Mouse (Mus musculus): ENCODE data around the gene Fyn. TPM values are rescaled to one million over a fixed set of nuclear protein-coding genes. Genes with fewer than 3 reads are reported as not detected.

Fyn gene
- total and polyA plus RNA-seq, 2 experiments from 2014 or later = 10.8 to 24.1 TPM

- no peak for TF ChIP-seq CTCF (IDR thresholded peaks at IDR 0.05; ENCODE audit: low read depth)
- TF ChIP-seq EP300 (IDR thresholded peaks at IDR 0.05; ENCODE audit: low read depth) = no peak
- Histone ChIP-seq H3K27me3 (ENCODE audit: control insufficient read depth, insufficient read depth, low read length) (no peaks in the 10 kb centered on the region), H3K9me3 (replicated peaks; ENCODE audit: control insufficient read depth, low read length) (no peaks in the 10 kb centered on the region), H3K9ac (replicated peaks; ENCODE audit: low read depth, low read length) (no peak overlapping the region), H3K36me3 (replicated peaks; ENCODE audit: control insufficient read depth, insufficient read depth, low read length) (no peaks in the 10 kb centered on the region), H3K4me1 (ENCODE audit: control insufficient read depth, insufficient read depth) (peaks cover 27% of the 10 kb centered on the region), H3K4me3 (ENCODE audit: low read depth, low read length) (no peak overlapping the region), H3K4me2 (ENCODE audit: low read depth, low read length) (no peak overlapping the region), H3K27ac (ENCODE audit: low read depth) (no peak overlapping the region)
- DNase-seq (ENCODE audit: low spot score) (no peak), ATAC-seq (ENCODE audit: insufficient read depth, low read depth) (no peak)
- WGBS = 84% methylated on average over 6 of the region's 6 CpGs
Measured at GRCm38 (mm10) chr10:39456776-39457175, 88.1 kb downstream of the Fyn start.

GRCm38 (mm10) chr10:39457281-39457680 is 88.6 kb downstream of the Fyn start:
- ATAC-seq (ENCODE audit: insufficient read depth, low read depth) = no peak
- Histone ChIP-seq H3K4me1 (ENCODE audit: control insufficient read depth, insufficient read depth) (peaks cover 27% of the 10 kb centered on the region), H3K27ac (ENCODE audit: low read depth) (no peak overlapping the region), H3K27me3 (ENCODE audit: control insufficient read depth, insufficient read depth, low read length) (no peaks in the 10 kb centered on the region), H3K9ac (replicated peaks; ENCODE audit: low read depth, low read length) (no peak overlapping the region), H3K9me3 (replicated peaks; ENCODE audit: control insufficient read depth, low read length) (no peaks in the 10 kb centered on the region), H3K36me3 (replicated peaks; ENCODE audit: control insufficient read depth, insufficient read depth, low read length) (no peaks in the 10 kb centered on the region), H3K4me2 (ENCODE audit: low read depth, low read length) (no peak overlapping the region), H3K4me3 (ENCODE audit: low read depth, low read length) (no peak overlapping the region)
- DNase-seq (ENCODE audit: low spot score) = no peak
- TF ChIP-seq CTCF (IDR thresholded peaks at IDR 0.05; ENCODE audit: low read depth) (no peak), EP300 (IDR thresholded peaks at IDR 0.05; ENCODE audit: low read depth) (no peak)
- 84% methylated on average over 11 of the region's 11 CpGs for WGBS

GRCm38 (mm10) chr10:39458766-39459699 is 90.4 kb downstream of the Fyn start:
- no peaks in the 10 kb centered on the region for H3K36me3 ChIP-seq (replicated peaks; ENCODE audit: control insufficient read depth, insufficient read depth, low read length)
- peaks cover 29% of the 10 kb centered on the region for H3K4me1 ChIP-seq (ENCODE audit: control insufficient read depth, insufficient read depth)
- no peak overlapping the region for H3K27ac ChIP-seq (ENCODE audit: low read depth)
- no peaks in the 10 kb centered on the region for H3K27me3 ChIP-seq (ENCODE audit: control insufficient read depth, insufficient read depth, low read length)
- no peak overlapping the region for H3K4me3 ChIP-seq (ENCODE audit: low read depth, low read length)
- 45% methylated on average over 13 of the region's 13 CpGs for WGBS
- no peak for TF ChIP-seq EP300 (IDR thresholded peaks at IDR 0.05; ENCODE audit: low read depth)
- TF ChIP-seq CTCF (IDR thresholded peaks at IDR 0.05; ENCODE audit: low read depth) = no peak
- peak; percentile 62 for DNase-seq (ENCODE audit: low spot score)
- peak; percentile 71; the same call in 1 of the 2 replicates for ATAC-seq (ENCODE audit: insufficient read depth, low read depth)
- H3K9ac ChIP-seq (replicated peaks; ENCODE audit: low read depth, low read length) = no peak overlapping the region
- no peak overlapping the region for H3K4me2 ChIP-seq (ENCODE audit: low read depth, low read length)
- no peaks in the 10 kb centered on the region for H3K9me3 ChIP-seq (replicated peaks; ENCODE audit: control insufficient read depth, low read length)

- Histone ChIP-seq H3K9ac (replicated peaks; ENCODE audit: low read depth, low read length) (no peak overlapping the region), H3K27ac (ENCODE audit: low read depth) (no peak overlapping the region), H3K27me3 (ENCODE audit: control insufficient read depth, insufficient read depth, low read length) (no peaks in the 10 kb centered on the region), H3K4me1 (ENCODE audit: control insufficient read depth, insufficient read depth) (peaks cover 29% of the 10 kb centered on the region), H3K9me3 (replicated peaks; ENCODE audit: control insufficient read depth, low read length) (no peaks in the 10 kb centered on the region), H3K4me2 (ENCODE audit: low read depth, low read length) (no peak overlapping the region), H3K36me3 (replicated peaks; ENCODE audit: control insufficient read depth, insufficient read depth, low read length) (no peaks in the 10 kb centered on the region), H3K4me3 (ENCODE audit: low read depth, low read length) (no peak overlapping the region)
- DNase-seq (ENCODE audit: low spot score) (no peak), ATAC-seq (ENCODE audit: insufficient read depth, low read depth) (no peak)
- 67% methylated on average over 2 of the region's 2 CpGs for WGBS
- no peak for TF ChIP-seq EP300 (IDR thresholded peaks at IDR 0.05; ENCODE audit: low read depth)
- no peak for TF ChIP-seq CTCF (IDR thresholded peaks at IDR 0.05; ENCODE audit: low read depth)
Measured at GRCm38 (mm10) chr10:39460621-39461020, 92.0 kb downstream of the Fyn start.

GRCm38 (mm10) chr10:39461909-39462308 is 93.3 kb downstream of the Fyn start:
- 69% methylated on average over 5 of the region's 5 CpGs for WGBS
- H3K36me3 ChIP-seq (replicated peaks; ENCODE audit: control insufficient read depth, insufficient read depth, low read length) = no peaks in the 10 kb centered on the region
- no peak overlapping the region for H3K9ac ChIP-seq (replicated peaks; ENCODE audit: low read depth, low read length)
- no peak for ATAC-seq (ENCODE audit: insufficient read depth, low read depth)
- peaks cover 29% of the 10 kb centered on the region for H3K4me1 ChIP-seq (ENCODE audit: control insufficient read depth, insufficient read depth)
- H3K27me3 ChIP-seq (ENCODE audit: control insufficient read depth, insufficient read depth, low read length) = no peaks in the 10 kb centered on the region
- DNase-seq (ENCODE audit: low spot score) = no peak
- H3K27ac ChIP-seq (ENCODE audit: low read depth) = no peak overlapping the region
- H3K4me3 ChIP-seq (ENCODE audit: low read depth, low read length) = no peak overlapping the region
- no peak for TF ChIP-seq CTCF (IDR thresholded peaks at IDR 0.05; ENCODE audit: low read depth)
- no peak for TF ChIP-seq EP300 (IDR thresholded peaks at IDR 0.05; ENCODE audit: low read depth)
- H3K4me2 ChIP-seq (ENCODE audit: low read depth, low read length) = no peak overlapping the region
- no peaks in the 10 kb centered on the region for H3K9me3 ChIP-seq (replicated peaks; ENCODE audit: control insufficient read depth, low read length)
